Mouse (Mus musculus) cerebellum, adult 2 months (tissue): ENCODE measurements around the gene Tdrd7.

ENCODE experiments used
- CTCF ChIP-seq: fragments of 200-500 bp; IDR thresholded peaks from 2 replicates; pipeline ENCODE4 v1.5.1; 2011; ENCODE audit warnings: low read depth, mild to moderate bottlenecking, control low read depth, low read length, moderate library complexity, borderline replicate concordance; ENCODE audit not compliant: insufficient read depth
- POLR2A ChIP-seq: fragments of 200-500 bp; IDR thresholded peaks from 2 replicates; pipeline ENCODE4 v1.6.1; 2011; ENCODE audit warnings: low read length, control low read depth, borderline replicate concordance; ENCODE audit not compliant: insufficient read depth

GRCm38 (mm10) chr4:45969051-45969450 lies 3.9 kb downstream of the Tdrd7 start:
- TF ChIP-seq CTCF (no peak), POLR2A (no peak)
